Mouse (Mus musculus): Measurements from ENCODE around the gene Alg12. TPM values are rescaled to one million over a fixed set of nuclear protein-coding genes. Genes with fewer than 3 reads are reported as not detected.

The Alg12 gene
- polyA plus RNA-seq, 1 experiment from 2014 or later, result 9.3 TPM

DNA sequence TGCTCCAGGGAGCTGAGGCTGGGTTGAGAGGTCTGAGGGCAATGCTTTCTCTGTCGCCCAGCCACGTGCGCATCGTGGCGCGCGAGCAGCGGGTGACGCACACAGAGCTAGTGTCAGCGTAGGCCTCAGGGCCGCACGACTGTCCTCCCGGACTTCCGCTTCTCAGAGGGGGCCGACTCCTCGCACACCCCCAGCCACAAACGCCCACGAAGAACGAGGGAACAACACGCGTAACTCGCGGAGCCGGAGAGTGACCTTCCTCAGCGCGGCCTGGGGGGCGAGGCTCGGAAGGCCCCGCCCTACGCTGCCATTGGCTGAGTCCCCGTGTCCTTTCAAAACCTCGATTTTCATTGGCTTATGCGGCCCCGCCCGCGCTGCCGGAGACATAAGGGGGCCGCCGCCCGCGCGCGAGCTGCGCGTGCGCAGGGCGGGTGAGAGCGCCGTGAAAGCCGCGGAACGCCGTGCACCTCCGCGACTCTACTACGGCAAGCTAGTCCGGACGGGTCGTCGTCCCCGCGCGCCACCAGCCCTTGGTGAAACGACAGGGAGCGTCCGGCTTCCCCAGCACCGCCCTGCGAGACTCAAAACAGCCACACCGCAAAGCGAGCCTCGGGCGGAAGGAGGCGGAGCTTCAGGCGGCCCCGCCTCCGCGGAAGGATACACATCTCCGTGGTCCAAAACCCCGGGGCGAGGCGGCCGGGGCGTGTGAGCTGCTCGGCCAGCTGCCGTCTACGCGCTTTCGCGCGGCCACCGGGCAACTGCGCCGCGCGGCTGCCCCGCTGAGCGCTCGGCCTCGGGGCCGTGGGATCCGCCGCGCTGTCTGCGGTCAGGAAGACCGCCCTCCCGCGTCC lies 42.9 kb upstream of the Alg12 start, which contains the start of gene Pim3:
Gene Pim3, plus strand, starts transcription at position 415 of the 851 bp plus-strand sequence.
- Histone ChIP-seq H3K27me3 (replicated peaks) (no peaks in the 10 kb centered on the region), H3K9me3 (replicated peaks) (no peaks in the 10 kb centered on the region), H3K4me3 (peak within 1 kb of the TSS; percentile 89), H3K4me2 (peak within 1 kb of the TSS; percentile 96), H3K27ac (ENCODE audit: poor library complexity, severe bottlenecking) (peak within 1 kb of the TSS; percentile 92), H3K9ac (peak within 1 kb of the TSS; percentile 95), H3K4me1 (replicated peaks) (peaks cover 46% of the 10 kb centered on the region), H3K36me3 (peaks cover 29% of the 10 kb centered on the region)
- peak; percentile 87 for ATAC-seq (ENCODE audit: insufficient number of reproducible peaks, low FRiP score)
- WGBS, result under 1% methylated on average over 107 of the region's 107 CpGs

DNA sequence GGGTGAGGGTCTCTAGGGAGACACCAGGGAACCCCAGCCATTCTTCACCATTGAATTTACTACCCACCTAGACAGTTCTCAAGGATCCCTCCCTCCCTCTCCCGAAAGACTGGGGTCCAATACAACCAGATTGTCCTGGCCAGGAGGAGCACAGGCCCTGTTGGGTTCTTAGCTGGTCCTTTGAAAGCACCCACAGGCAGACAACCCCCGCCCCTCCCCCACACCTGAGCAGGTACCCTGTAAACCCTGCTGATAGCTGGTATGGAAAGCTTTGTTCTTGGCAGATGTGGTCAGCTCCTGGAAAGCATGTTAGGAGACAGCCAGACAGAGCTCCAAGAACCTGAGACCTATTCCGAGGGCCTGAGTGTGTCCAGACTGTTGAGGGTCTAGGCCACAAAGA lies 41.7 kb upstream of the Alg12 start:
- H3K9ac ChIP-seq, result no peak overlapping the region
- no peak overlapping the region for H3K4me3 ChIP-seq
- H3K27me3 ChIP-seq (replicated peaks), result no peaks in the 10 kb centered on the region
- no peaks in the 10 kb centered on the region for H3K9me3 ChIP-seq (replicated peaks)
- 85% methylated on average over 3 of the region's 3 CpGs for WGBS
- H3K4me1 ChIP-seq (replicated peaks), result peaks cover 37% of the 10 kb centered on the region
- ATAC-seq (ENCODE audit: insufficient number of reproducible peaks, low FRiP score), result no peak
- peaks cover 18% of the 10 kb centered on the region for H3K36me3 ChIP-seq
- H3K4me2 ChIP-seq, result no peak overlapping the region
- H3K27ac ChIP-seq (ENCODE audit: poor library complexity, severe bottlenecking), result no peak overlapping the region

GRCm38 (mm10) chr15:88859206-88859970 lies 40.3 kb upstream of the Alg12 start:
- Histone ChIP-seq H3K9ac (peak overlapping the region; percentile 38), H3K4me3 (no peak overlapping the region), H3K27me3 (replicated peaks) (no peaks in the 10 kb centered on the region), H3K4me2 (no peak overlapping the region), H3K27ac (ENCODE audit: poor library complexity, severe bottlenecking) (0 out of 2 replicates have a peak overlapping the region, but pooled peaks have one; percentile 2), H3K9me3 (replicated peaks) (no peaks in the 10 kb centered on the region), H3K4me1 (replicated peaks) (peaks cover 37% of the 10 kb centered on the region), H3K36me3 (peaks cover 5% of the 10 kb centered on the region)
- no peak for ATAC-seq (ENCODE audit: insufficient number of reproducible peaks, low FRiP score)
- WGBS, result 59% methylated on average over 8 of the region's 8 CpGs

DNA sequence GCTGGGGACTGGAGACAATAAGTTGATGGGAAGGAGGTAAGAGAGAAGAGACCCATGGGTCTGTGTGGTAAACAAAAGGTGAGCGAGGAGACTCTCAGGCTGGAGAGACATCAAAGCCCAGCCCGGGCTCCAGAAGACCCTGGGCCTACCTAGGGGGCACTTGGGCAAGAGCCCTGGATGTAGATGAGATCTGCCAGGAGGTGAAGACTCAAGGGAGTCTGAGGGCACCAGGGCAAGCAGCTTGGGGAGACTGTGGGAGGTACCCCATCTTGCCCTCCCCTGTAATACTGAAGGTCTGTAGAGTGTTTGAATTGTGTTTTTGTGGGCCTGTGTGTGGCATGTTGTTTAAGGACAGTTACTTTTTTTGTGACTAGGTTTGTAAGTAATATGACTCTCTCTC lies 39.6 kb upstream of the Alg12 start:
- H3K9ac ChIP-seq, result no peak overlapping the region
- no peak overlapping the region for H3K27ac ChIP-seq (ENCODE audit: poor library complexity, severe bottlenecking)
- no peak overlapping the region for H3K4me2 ChIP-seq
- H3K4me1 ChIP-seq (replicated peaks), result peaks cover 37% of the 10 kb centered on the region
- H3K36me3 ChIP-seq, result 0 out of 2 replicates have a peak, but pooled peaks cover 2% of the 10 kb centered on the region
- H3K9me3 ChIP-seq (replicated peaks), result no peaks in the 10 kb centered on the region
- WGBS, result 65% methylated on average over 2 of the region's 2 CpGs
- no peak overlapping the region for H3K4me3 ChIP-seq
- no peaks in the 10 kb centered on the region for H3K27me3 ChIP-seq (replicated peaks)
- no peak for ATAC-seq (ENCODE audit: insufficient number of reproducible peaks, low FRiP score)

DNA sequence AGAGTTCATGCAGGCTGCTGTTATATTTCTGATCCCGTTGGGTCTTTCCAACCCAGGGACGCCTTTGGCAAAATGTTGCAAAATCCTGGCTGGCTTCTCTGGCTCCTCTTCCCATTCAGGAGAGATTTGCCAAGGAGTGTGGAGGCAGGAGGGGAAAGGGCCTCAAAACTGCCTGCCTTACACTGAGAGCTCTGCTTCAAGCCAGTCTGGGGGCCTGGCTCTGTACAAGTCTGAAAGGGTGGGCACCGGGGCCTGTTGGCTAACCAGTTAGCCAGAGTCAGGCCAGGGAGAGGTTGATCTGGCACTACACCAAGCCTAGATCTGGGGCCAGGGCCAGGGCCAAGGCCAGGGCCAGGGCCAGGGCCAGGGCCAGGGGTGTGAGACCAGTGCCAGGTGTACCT lies 39.0 kb upstream of the Alg12 start:
- WGBS, result 81% methylated on average over 3 of the region's 3 CpGs
- H3K9me3 ChIP-seq (replicated peaks), result no peaks in the 10 kb centered on the region
- H3K27me3 ChIP-seq (replicated peaks), result no peaks in the 10 kb centered on the region
- H3K36me3 ChIP-seq, result 0 out of 2 replicates have a peak, but pooled peaks cover under 1% of the 10 kb centered on the region
- no peak overlapping the region for H3K27ac ChIP-seq (ENCODE audit: poor library complexity, severe bottlenecking)
- peaks cover 37% of the 10 kb centered on the region for H3K4me1 ChIP-seq (replicated peaks)
- H3K4me2 ChIP-seq, result no peak overlapping the region
- no peak overlapping the region for H3K4me3 ChIP-seq
- no peak for ATAC-seq (ENCODE audit: insufficient number of reproducible peaks, low FRiP score)
- H3K9ac ChIP-seq, result no peak overlapping the region

- no peak overlapping the region for H3K27ac ChIP-seq (ENCODE audit: poor library complexity, severe bottlenecking)
- peaks cover 37% of the 10 kb centered on the region for H3K4me1 ChIP-seq (replicated peaks)
- no peak overlapping the region for H3K4me3 ChIP-seq
- no peaks in the 10 kb centered on the region for H3K27me3 ChIP-seq (replicated peaks)
- no peak for ATAC-seq (ENCODE audit: insufficient number of reproducible peaks, low FRiP score)
- no peak overlapping the region for H3K9ac ChIP-seq
- H3K36me3 ChIP-seq, result no peaks in the 10 kb centered on the region
- no peak overlapping the region for H3K4me2 ChIP-seq
- no peaks in the 10 kb centered on the region for H3K9me3 ChIP-seq (replicated peaks)
- WGBS, result 92% methylated on average over 7 of the region's 7 CpGs
These were observed 38.2 kb upstream of the Alg12 start for GRCm38 (mm10) chr15:88857361-88857760.

- no peak overlapping the region for H3K4me3 ChIP-seq
- H3K4me1 ChIP-seq (replicated peaks), result peaks cover 36% of the 10 kb centered on the region
- H3K4me2 ChIP-seq, result no peak overlapping the region
- H3K27me3 ChIP-seq (replicated peaks), result no peaks in the 10 kb centered on the region
- H3K9me3 ChIP-seq (replicated peaks), result no peaks in the 10 kb centered on the region
- WGBS, result 77% methylated on average over 5 of the region's 5 CpGs
- no peaks in the 10 kb centered on the region for H3K36me3 ChIP-seq
- ATAC-seq (ENCODE audit: insufficient number of reproducible peaks, low FRiP score), result no peak
- no peak overlapping the region for H3K27ac ChIP-seq (ENCODE audit: poor library complexity, severe bottlenecking)
- no peak overlapping the region for H3K9ac ChIP-seq
These were observed 37.5 kb upstream of the Alg12 start for GRCm38 (mm10) chr15:88856613-88857012.

GRCm38 (mm10) chr15:88855896-88856417 lies 36.8 kb upstream of the Alg12 start:
- WGBS, result 70% methylated on average over 6 of the region's 6 CpGs
- H3K9ac ChIP-seq, result peak overlapping the region; percentile 50; the same call in 1 of the 2 replicates
- no peak overlapping the region for H3K27ac ChIP-seq (ENCODE audit: poor library complexity, severe bottlenecking)

GRCm38 (mm10) chr15:88854969-88855830 lies 36.1 kb upstream of the Alg12 start:
- ATAC-seq (ENCODE audit: insufficient number of reproducible peaks, low FRiP score), result no peak; the same call in 1 of the 2 replicates
- no peak overlapping the region for H3K4me3 ChIP-seq
- 53% methylated on average over 15 of the region's 15 CpGs for WGBS

More at GRCm38 (mm10) chr15:88855896-88856417, 36.8 kb upstream of the Alg12 start:
- Histone ChIP-seq H3K27me3 (replicated peaks) (no peaks in the 10 kb centered on the region), H3K4me2 (no peak overlapping the region), H3K9me3 (replicated peaks) (no peaks in the 10 kb centered on the region), H3K4me1 (replicated peaks) (peaks cover 34% of the 10 kb centered on the region), H3K36me3 (no peaks in the 10 kb centered on the region), H3K4me3 (no peak overlapping the region)
- no peak for ATAC-seq (ENCODE audit: insufficient number of reproducible peaks, low FRiP score)

More at GRCm38 (mm10) chr15:88854969-88855830, 36.1 kb upstream of the Alg12 start:
- Histone ChIP-seq H3K4me1 (replicated peaks) (peaks cover 42% of the 10 kb centered on the region), H3K27me3 (replicated peaks) (no peaks in the 10 kb centered on the region), H3K9ac (peak overlapping the region; percentile 50; the same call in 1 of the 2 replicates), H3K4me2 (0 out of 2 replicates have a peak overlapping the region, but pooled peaks have one; percentile 4), H3K36me3 (no peaks in the 10 kb centered on the region), H3K9me3 (replicated peaks) (no peaks in the 10 kb centered on the region), H3K27ac (ENCODE audit: poor library complexity, severe bottlenecking) (peak overlapping the region; percentile 42)
